Mouse (Mus musculus) MN1 (cell line): ENCODE data around the gene Gm2163.
"Not testable (repeated sequence)": the region's sequence is repeated elsewhere in the genome, so short reads cannot be mapped to it uniquely, and the experiment has no call there.

Source experiments
- DNase-seq: peaks from one replicate; pipeline ENCODE4 v3.0.0-alpha.2; 2016; ENCODE audit warnings: low spot score

Gm2163 gene

GRCm38 (mm10) chr4:42466452-42466851 lies at the start of gene Gm2163:
Gene Gm2163 (plus strand): TSS chr4:42466752.
- DNase-seq: not testable (repeated sequence)

GRCm38 (mm10) chr4:42439078-42439477 lies 27.5 kb upstream of the Gm2163 start, which contains the start of gene Gm21586:
Gene Gm21586 (plus strand): TSS chr4:42439378.
- not testable (repeated sequence) for DNase-seq

DNA sequence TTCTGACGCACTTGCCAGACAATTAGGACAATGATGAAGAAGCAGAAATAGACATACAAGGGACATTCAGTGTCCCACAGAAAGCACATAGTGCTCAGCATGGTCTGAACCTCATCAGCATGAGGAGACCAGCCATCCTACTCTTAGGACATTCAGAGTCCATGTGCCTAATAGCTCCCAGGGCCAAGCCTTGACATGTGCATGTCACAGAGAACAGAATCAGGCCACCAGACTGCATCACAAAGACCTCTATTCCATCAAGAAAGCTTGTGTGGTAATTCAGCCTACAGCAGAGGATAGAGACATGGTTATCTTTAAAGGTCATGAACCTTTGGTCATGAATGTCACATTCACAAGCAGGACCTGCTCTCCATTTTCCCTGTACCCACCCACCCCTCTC lies 61.5 kb downstream of the Gm2163 start, which contains the start of gene Fam205a2:
Gene Fam205a2, minus strand, starts transcription at position 101 of the 400 bp plus-strand sequence.
- DNase-seq: not testable (repeated sequence)

DNA sequence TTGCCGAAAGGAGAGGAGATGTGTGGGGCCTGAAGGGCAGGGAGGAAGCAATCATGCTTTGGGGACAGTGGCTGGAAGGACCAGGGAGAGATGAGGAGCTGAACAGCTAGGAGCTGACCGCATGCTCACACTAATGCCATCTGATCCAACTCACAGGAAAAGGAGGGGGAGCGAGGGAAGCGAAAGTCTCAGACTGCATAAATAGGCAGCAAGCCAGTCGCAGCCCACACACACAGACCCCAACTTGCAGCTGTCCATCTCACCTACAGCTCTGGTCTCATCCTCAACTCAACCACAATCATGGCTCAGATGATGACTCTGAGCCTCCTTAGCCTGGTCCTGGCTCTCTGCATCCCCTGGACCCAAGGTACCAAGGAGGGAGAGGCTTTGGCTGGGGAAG lies 145.3 kb downstream of the Gm2163 start, which contains the start of gene Gm10591:
Gene Gm10591, plus strand, starts transcription at position 301 of the 400 bp plus-strand sequence.
- not testable (repeated sequence) for DNase-seq

DNA sequence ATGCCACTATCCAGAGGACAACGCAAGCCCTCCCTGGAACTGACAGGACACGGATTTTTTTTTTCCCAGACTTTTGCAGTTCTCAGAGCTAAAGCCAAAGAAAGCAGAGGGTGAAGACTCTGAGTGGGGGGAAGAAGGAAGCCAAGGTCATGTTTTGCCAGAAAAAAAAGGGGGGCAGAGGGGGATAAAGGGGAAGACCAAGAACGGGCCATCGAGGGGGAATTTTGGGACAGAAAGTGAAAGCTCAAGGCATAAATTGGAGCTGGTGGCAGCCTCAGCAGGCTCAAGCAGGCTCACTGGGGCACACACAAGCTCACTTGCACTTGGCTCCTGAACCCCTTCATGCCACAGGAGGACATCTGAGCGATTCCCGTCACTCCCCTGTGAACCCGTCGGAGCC lies 162.9 kb downstream of the Gm2163 start, which contains the start of gene Gm2564:
Gene Gm2564, plus strand, starts transcription at position 301 of the 400 bp plus-strand sequence.
- not testable (repeated sequence) for DNase-seq
